Mouse (Mus musculus) myocyte (in vitro differentiated cells): ENCODE data around the gene Urad.
A peak's percentile ranks its signal among the peaks of the same experiment; 100 is the strongest.

ENCODE experiments used
- MYOG ChIP-seq, 3 experiments: IDR thresholded peaks; one replicate each; pipeline ENCODE4 v1.6.1; 2011; ENCODE audit warnings: control low read depth in 2 of 3, low read depth in 2 of 3, mild to moderate bottlenecking in 2 of 3; ENCODE audit not compliant: insufficient read length in 2 of 3, control insufficient read depth in 1 of 3, insufficient read depth in 1 of 3
- POLR2A ChIP-seq: IDR thresholded peaks from one replicate; pipeline ENCODE4 v1.6.1; 2011; ENCODE audit warnings: low read depth, mild to moderate bottlenecking, control low read depth, moderate library complexity; ENCODE audit not compliant: insufficient read length
- TCF12 ChIP-seq: IDR thresholded peaks from one replicate; pipeline ENCODE4 v1.6.1; 2011; ENCODE audit warnings: mild to moderate bottlenecking, control low read depth; ENCODE audit not compliant: poor library complexity, insufficient read depth, severe bottlenecking
- USF1 ChIP-seq: IDR thresholded peaks from one replicate; pipeline ENCODE4 v1.6.1; 2011; ENCODE audit warnings: low read depth, mild to moderate bottlenecking, control low read depth, moderate library complexity

DNA sequence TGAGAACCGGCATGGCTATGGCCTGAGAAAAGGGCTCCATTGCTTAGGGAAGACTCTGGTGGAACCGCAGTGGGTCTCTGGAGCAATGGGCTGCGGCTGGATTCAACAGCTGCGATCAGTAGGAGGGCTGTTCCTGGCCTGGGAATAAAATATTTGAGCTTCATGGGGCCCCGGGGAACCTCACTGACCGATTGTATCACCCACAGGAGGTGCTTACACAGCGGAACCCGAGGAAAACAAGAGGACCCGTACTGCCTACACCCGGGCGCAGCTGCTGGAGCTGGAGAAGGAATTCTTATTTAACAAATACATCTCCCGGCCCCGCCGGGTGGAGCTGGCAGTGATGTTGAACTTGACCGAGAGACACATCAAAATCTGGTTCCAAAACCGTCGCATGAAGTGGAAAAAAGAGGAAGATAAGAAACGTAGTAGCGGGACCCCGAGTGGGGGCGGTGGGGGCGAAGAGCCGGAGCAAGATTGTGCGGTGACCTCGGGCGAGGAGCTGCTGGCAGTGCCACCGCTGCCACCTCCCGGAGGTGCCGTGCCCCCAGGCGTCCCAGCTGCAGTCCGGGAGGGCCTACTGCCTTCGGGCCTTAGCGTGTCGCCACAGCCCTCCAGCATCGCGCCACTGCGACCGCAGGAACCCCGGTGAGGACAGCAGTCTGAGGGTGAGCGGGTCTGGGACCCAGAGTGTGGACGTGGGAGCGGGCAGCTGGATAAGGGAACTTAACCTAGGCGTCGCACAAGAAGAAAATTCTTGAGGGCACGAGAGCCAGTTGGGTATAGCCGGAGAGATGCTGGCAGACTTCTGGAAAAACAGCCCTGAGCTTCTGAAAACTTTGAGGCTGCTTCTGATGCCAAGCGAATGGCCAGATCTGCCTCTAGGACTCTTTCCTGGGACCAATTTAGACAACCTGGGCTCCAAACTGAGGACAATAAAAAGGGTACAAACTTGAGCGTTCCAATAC, 47.8 kb downstream of the Urad start:
- no peak for TF ChIP-seq USF1
- TF ChIP-seq POLR2A = no peak
- TF ChIP-seq MYOG (IDR thresholded peaks at IDR 0.05; ENCODE audit: control insufficient read depth in 1 of 3, insufficient read depth in 1 of 3, insufficient read length in 2 of 3, low read depth in 2 of 3) = peak in 1 of 3 experiments; percentile 28
- TF ChIP-seq TCF12 = no peak
